Mouse (Mus musculus): Measurements from ENCODE around the gene Arhgef10l.

- TF ChIP-seq POLR2A (IDR thresholded peaks at IDR 0.05; ENCODE audit: control insufficient read depth in 1 of 2, insufficient read depth in 1 of 2, low read depth in 1 of 2, low read length in 2 of 2, poor library complexity in 1 of 2) (no peak), NELFE (IDR thresholded peaks at IDR 0.05; ENCODE audit: low read depth, low read length) (no peak), CTCF (IDR thresholded peaks at IDR 0.05 in 2 of 3, conservative IDR thresholded peaks at IDR 0.05 in 1 of 3; ENCODE audit: control insufficient read depth in 1 of 3, insufficient read depth in 1 of 3, low read depth in 2 of 3, low read length in 3 of 3, poor library complexity in 1 of 3, severe bottlenecking in 1 of 3) (no peak), HCFC1 (IDR thresholded peaks at IDR 0.05; ENCODE audit: low read depth, low read length) (no peak), GATA1 (IDR thresholded peaks at IDR 0.05; ENCODE audit: low read depth, low read length) (no peak), ZC3H11A (IDR thresholded peaks at IDR 0.05; ENCODE audit: low read depth, low read length) (no peak), NRF1 (IDR thresholded peaks at IDR 0.05; ENCODE audit: insufficient read depth, low read depth, low read length, poor library complexity, severe bottlenecking) (no peak), KAT2A (conservative IDR thresholded peaks at IDR 0.05; ENCODE audit: low read depth, low read length) (no peak)
Measured at GRCm38 (mm10) chr4:140608228-140608720, 57.5 kb downstream of the Arhgef10l start.
